Mouse (Mus musculus) limb, embryonic 12.5 days (tissue): ENCODE results near the gene Ap3s2. TPM values are rescaled to one million over a fixed set of nuclear protein-coding genes. Genes with fewer than 3 reads are reported as not detected.

ENCODE experiments used
- ATAC-seq: fragments of 200-750 bp; cut with Nextera tagmentation; 2 replicates; pipeline ENCODE4 v1.8.0; 2017; ENCODE audit warnings: low read depth, moderate TSS enrichment; ENCODE audit not compliant: insufficient number of reproducible peaks, insufficient read depth, low FRiP score, low TSS enrichment
- H3K27ac ChIP-seq: fragments of 300-500 bp; sonication (generic); 2 replicates; pipeline ENCODE4 v1.5.1; 2016; ENCODE audit warnings: mild to moderate bottlenecking, moderate library complexity
- H3K27me3 ChIP-seq: fragments of 300-500 bp; sonication (generic); 2 replicates; pipeline ENCODE4 v1.6.1; 2016; ENCODE audit warnings: mild to moderate bottlenecking, moderate library complexity
- H3K36me3 ChIP-seq: fragments of 300-500 bp; sonication (generic); 2 replicates; pipeline ENCODE4 v1.6.1; 2016; ENCODE audit warnings: mild to moderate bottlenecking, moderate library complexity
- H3K4me1 ChIP-seq: fragments of 300-500 bp; sonication (generic); replicated peaks from 2 replicates; pipeline ENCODE4 v1.6.1; 2016
- H3K4me2 ChIP-seq: fragments of 300-500 bp; sonication (generic); 2 replicates; pipeline ENCODE4 v1.6.1; 2016; ENCODE audit warnings: mild to moderate bottlenecking, moderate library complexity
- H3K4me3 ChIP-seq: fragments of 300-500 bp; sonication (generic); replicated peaks from 2 replicates; pipeline ENCODE4 v1.5.1; 2016; ENCODE audit warnings: mild to moderate bottlenecking
- H3K9ac ChIP-seq: fragments of 300-500 bp; sonication (generic); replicated peaks from 2 replicates; pipeline ENCODE4 v1.6.1; 2016; ENCODE audit warnings: mild to moderate bottlenecking, moderate library complexity
- H3K9me3 ChIP-seq: fragments of 300-500 bp; sonication (generic); 2 replicates; pipeline ENCODE4 v1.6.1; 2016; ENCODE audit warnings: mild to moderate bottlenecking, moderate library complexity
- WGBS: fragments of 180-500 bp; shearing (Covaris S2); methylation state at CpG from one replicate; pipeline ENCODE4 v1.1.7; 2016; 5-methylcytosine and 5-hydroxymethylcytosine counted together
- microRNA-seq: library from miRNA; unstranded; fragments of <30 nt; microRNA quantifications from one replicate; pipeline ENCODE4, GENCODE M21; 2017
- polyA plus RNA-seq: library from polyadenylated mRNA; unstranded; fragments of >200 nt; fragmentation: Nextera tagmentation; extraction: Ambion mirVana; gene quantifications from 2 replicates; pipeline ENCODE4 v1.2.1, GENCODE M21; 2016

Gene Ap3s2
- polyA plus RNA-seq, 1 experiment from 2014 or later, result 32.0 TPM

DNA sequence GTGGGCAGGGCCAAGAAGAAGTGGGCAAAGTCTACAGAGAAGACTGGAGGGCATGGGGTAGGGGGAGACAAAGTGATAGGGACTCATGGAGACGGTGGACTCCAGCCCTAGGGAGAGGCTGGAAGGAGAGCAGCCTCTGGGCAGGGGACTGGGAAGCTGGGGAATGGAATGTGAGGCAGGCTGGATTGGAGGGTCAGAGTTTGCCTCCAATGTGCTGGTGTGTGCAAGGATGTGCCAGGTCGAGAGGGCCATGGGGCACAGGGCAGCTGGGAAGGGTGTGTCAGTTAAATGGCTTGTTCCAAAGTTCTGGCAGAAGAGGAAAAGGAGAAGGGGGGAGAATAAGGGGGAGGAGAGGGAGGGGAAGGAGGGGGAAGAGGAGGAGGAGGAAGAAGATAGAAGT lies 83.2 kb downstream of the Ap3s2 start:
- Histone ChIP-seq H3K36me3 (peaks cover 54% of the 10 kb centered on the region), H3K27ac (no peak overlapping the region), H3K27me3 (no peaks in the 10 kb centered on the region), H3K4me3 (no peak overlapping the region), H3K9ac (no peak overlapping the region), H3K4me1 (peaks cover 5% of the 10 kb centered on the region), H3K9me3 (no peaks in the 10 kb centered on the region), H3K4me2 (no peak overlapping the region)
- no peak for ATAC-seq
- 82% methylated on average over 2 of the region's 2 CpGs for WGBS

GRCm38 (mm10) chr7:79835196-79835595 lies 85.3 kb downstream of the Ap3s2 start:
- Histone ChIP-seq H3K4me1 (no peaks in the 10 kb centered on the region), H3K27ac (no peak overlapping the region), H3K9ac (no peak overlapping the region), H3K27me3 (no peaks in the 10 kb centered on the region), H3K4me2 (no peak overlapping the region), H3K36me3 (peaks cover 38% of the 10 kb centered on the region), H3K4me3 (no peak overlapping the region), H3K9me3 (no peaks in the 10 kb centered on the region)
- no peak for ATAC-seq
- WGBS, result 92% methylated on average over 6 of the region's 6 CpGs

DNA sequence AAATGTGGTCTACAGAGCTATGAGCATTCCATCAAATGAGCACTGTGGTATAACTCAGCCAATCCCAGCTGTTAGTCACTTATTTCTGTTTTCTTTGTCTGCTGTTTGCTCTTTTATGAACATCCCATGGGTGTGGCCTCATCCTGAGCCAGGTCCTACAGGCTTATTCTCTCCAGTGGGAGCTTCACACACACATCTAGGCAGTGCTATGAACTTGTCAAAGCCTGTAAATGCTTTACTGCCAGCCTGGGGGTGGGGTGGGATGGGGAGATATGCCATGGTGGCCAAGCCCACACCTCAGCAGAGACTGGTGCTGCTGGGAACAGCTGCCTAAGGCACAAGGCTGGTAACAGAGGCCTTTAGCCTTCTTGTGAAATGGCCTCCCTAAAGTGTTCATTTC lies 87.5 kb downstream of the Ap3s2 start:
- H3K36me3 ChIP-seq, result peaks cover 29% of the 10 kb centered on the region
- ATAC-seq, result no peak
- no peaks in the 10 kb centered on the region for H3K27me3 ChIP-seq
- H3K9ac ChIP-seq, result no peak overlapping the region
- H3K9me3 ChIP-seq, result no peaks in the 10 kb centered on the region
- H3K4me1 ChIP-seq, result no peaks in the 10 kb centered on the region
- no peak overlapping the region for H3K4me3 ChIP-seq
- no peak overlapping the region for H3K4me2 ChIP-seq
- H3K27ac ChIP-seq, result no peak overlapping the region

DNA sequence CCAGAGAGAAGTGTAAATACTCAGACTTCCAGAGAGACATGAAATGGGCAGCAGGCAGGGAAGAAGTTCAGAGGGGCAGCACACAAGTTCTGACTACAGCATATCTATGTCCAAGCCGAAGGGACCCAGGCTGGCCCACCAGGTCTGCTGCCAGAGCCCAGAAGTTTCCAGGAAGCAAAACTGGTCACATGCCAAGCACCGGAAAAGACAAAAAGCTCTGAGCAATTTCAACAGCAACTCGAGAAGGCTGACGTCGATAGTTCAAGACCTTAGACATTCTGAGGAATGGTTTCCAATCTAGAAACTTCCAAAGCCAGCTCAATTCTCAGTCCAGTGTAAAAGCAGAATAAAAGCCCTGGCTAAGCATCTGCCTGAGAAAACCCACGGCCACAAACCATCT lies 88.9 kb downstream of the Ap3s2 start:
- H3K27ac ChIP-seq, result no peak overlapping the region
- no peaks in the 10 kb centered on the region for H3K9me3 ChIP-seq
- ATAC-seq, result no peak
- WGBS, result 77% methylated on average over 6 of the region's 6 CpGs
- H3K4me3 ChIP-seq, result no peak overlapping the region
- no peaks in the 10 kb centered on the region for H3K4me1 ChIP-seq
- no peak overlapping the region for H3K9ac ChIP-seq
- H3K4me2 ChIP-seq, result no peak overlapping the region
- peaks cover 41% of the 10 kb centered on the region for H3K36me3 ChIP-seq
- H3K27me3 ChIP-seq, result no peaks in the 10 kb centered on the region

DNA sequence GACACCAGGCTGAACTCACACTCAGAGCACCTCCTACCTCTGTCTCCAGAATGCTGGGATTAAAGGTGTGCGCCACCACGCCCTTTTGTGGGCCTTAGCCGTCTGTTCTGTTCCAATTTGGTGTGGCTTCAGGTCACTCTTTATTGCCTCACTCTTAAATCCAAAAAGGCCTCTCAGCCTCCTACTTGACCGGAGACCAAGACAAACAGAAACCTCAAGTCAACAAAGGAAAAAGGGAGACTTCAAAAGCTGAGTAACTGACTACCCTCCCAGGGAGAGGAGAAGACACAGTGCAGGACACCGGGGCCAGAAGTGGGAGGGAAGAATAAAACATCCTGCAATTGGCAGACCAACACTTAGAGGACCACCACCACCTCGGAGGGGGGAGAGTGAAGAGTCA lies 89.3 kb downstream of the Ap3s2 start:
- H3K4me3 ChIP-seq, result no peak overlapping the region
- H3K4me2 ChIP-seq, result no peak overlapping the region
- H3K9ac ChIP-seq, result no peak overlapping the region
- H3K9me3 ChIP-seq, result no peaks in the 10 kb centered on the region
- H3K36me3 ChIP-seq, result peaks cover 42% of the 10 kb centered on the region
- no peak for ATAC-seq
- WGBS, result 44% methylated on average over 6 of the region's 6 CpGs
- no peaks in the 10 kb centered on the region for H3K4me1 ChIP-seq
- H3K27ac ChIP-seq, result no peak overlapping the region
- H3K27me3 ChIP-seq, result no peaks in the 10 kb centered on the region

- Histone ChIP-seq H3K4me2 (no peak overlapping the region), H3K4me3 (no peak overlapping the region), H3K9me3 (peaks cover 6% of the 10 kb centered on the region; the same call in 1 of the 2 replicates), H3K9ac (no peak overlapping the region), H3K4me1 (no peaks in the 10 kb centered on the region), H3K27ac (no peak overlapping the region), H3K36me3 (peaks cover 46% of the 10 kb centered on the region), H3K27me3 (no peaks in the 10 kb centered on the region)
- WGBS, result 72% methylated on average over 3 of the region's 3 CpGs
- ATAC-seq, result no peak
Observed at GRCm38 (mm10) chr7:79828341-79828740, 92.1 kb downstream of the Ap3s2 start.

Small RNA genes lying within 50 kb of the gene (microRNA-seq; reads per million reads assigned to microRNA genes)
- not detected for gene Gm24541

Other genes with a start within 250 kb of the Ap3s2 start
- 10.9 and 11.1 TPM in 2 replicates for gene Kif7, start 204.9 kb downstream of the Ap3s2 start, polyA plus RNA-seq
- gene Plin1, start 187.7 kb downstream of the Ap3s2 start, polyA plus RNA-seq, result not detected in 2 replicates
- gene Pex11a, start 177.5 kb downstream of the Ap3s2 start, polyA plus RNA-seq, result 12.2 and 12.9 TPM in 2 replicates
- gene Wdr93, start 177.5 kb downstream of the Ap3s2 start, polyA plus RNA-seq, result 0.32 and 0.35 TPM in 2 replicates
- not detected in 2 replicates for gene Mesp1, start 126.9 kb downstream of the Ap3s2 start, polyA plus RNA-seq
- gene Mesp2, start 109.9 kb downstream of the Ap3s2 start, polyA plus RNA-seq, result 0.14 and 0.32 TPM in 2 replicates
- 10.6 and 11.9 TPM in 2 replicates for gene Anpep, start 59.6 kb downstream of the Ap3s2 start, polyA plus RNA-seq
- gene Arpin, start 14.7 kb upstream of the Ap3s2 start, polyA plus RNA-seq, result 17.9 and 19.0 TPM in 2 replicates
- 18.5 and 19.4 TPM in 2 replicates for gene Zfp710, start 104.2 kb upstream of the Ap3s2 start, polyA plus RNA-seq
- 555 and 566 TPM in 2 replicates for gene Idh2, start 194.7 kb upstream of the Ap3s2 start, polyA plus RNA-seq